7 mouse cellular contexts compared by ENCODE assay signal in the genomic region with DNA sequence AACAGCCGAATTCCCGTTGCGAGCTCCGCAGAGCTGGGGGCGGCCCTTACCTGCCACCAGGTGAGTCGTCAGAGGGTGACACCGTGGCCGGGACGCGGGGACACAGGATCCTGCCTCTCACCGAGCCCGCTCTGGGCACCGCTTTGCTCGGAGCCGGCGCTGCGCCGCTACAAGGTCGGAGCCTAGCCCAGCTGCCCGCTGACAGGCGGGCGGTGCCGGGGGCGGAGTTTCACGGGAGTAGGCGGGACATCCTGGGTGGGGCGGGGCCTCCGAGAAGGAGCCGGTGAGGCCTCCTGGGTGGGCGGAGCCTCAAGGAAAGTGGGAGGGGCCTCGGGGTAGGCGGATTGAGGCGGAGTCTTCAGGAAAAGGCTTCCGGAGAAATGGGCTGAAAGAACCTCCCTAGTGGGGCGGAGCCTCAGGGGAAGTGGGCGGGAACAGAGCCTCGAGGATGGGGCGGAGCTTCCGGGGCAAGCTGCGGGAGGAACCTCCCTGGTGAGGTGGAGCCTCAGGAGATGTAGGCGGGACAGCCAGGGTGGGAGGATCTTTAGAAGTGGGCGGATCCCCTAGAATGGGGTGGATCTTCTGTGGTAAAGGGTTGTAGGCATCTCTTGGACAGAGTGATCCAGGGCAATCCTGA. TPM values are rescaled to one million over a fixed set of nuclear protein-coding genes. Genes with fewer than 3 reads are reported as not detected.
DNase-seq lines count a peak whose midpoint lies in the region; ATAC-seq lines count a peak whose summit lies in the region.

Gene Abcb9 (minus strand): TSS at position 203 of the 637 bp plus-strand sequence.

- H3K27ac ChIP-seq in intestine, embryonic 16.5 days (ENCODE audit: low read length), result no peak within 1 kb of the TSS
- H3K27ac ChIP-seq in midbrain, embryonic 11.5 days (ENCODE audit: low read depth, low read length), result no peak within 1 kb of the TSS

- H3K4me1 ChIP-seq in intestine, embryonic 16.5 days (ENCODE audit: control insufficient read depth, insufficient read depth, low read length), result peaks cover 13% of the 10 kb centered on the region
- H3K4me1 ChIP-seq in midbrain, embryonic 11.5 days (ENCODE audit: control insufficient read depth, insufficient read depth, low read length), result peaks cover 6% of the 10 kb centered on the region

- WGBS in intestine, embryonic 16.5 days, result 3% methylated on average over 42 of the region's 42 CpGs
- 1% methylated on average over 42 of the region's 42 CpGs for WGBS in midbrain, embryonic 11.5 days

- H3K4me3 ChIP-seq in intestine, embryonic 16.5 days (ENCODE audit: low read length), result peak within 1 kb of the TSS; percentile 61
- peak within 1 kb of the TSS; percentile 36 for H3K4me3 ChIP-seq in midbrain, embryonic 11.5 days (ENCODE audit: low read depth, low read length)

- H3K4me2 ChIP-seq in intestine, embryonic 16.5 days (ENCODE audit: low read depth, low read length), result peak within 1 kb of the TSS; percentile 95
- H3K4me2 ChIP-seq in midbrain, embryonic 11.5 days, result peak within 1 kb of the TSS; percentile 68

- peak within 1 kb of the TSS; percentile 69 for H3K9ac ChIP-seq in intestine, embryonic 16.5 days (ENCODE audit: low read depth, low read length)
- H3K9ac ChIP-seq in midbrain, embryonic 11.5 days (ENCODE audit: low read length), result peak within 1 kb of the TSS; percentile 51

- peak; percentile 84 for ATAC-seq in intestine, embryonic 16.5 days
- ATAC-seq in midbrain, embryonic 11.5 days (ENCODE audit: low FRiP score), result peak; percentile 82

- H3K27me3 ChIP-seq in intestine, embryonic 16.5 days (replicated peaks; ENCODE audit: control insufficient read depth, insufficient read depth, low read length), result no peaks in the 10 kb centered on the region
- peaks cover 8% of the 10 kb centered on the region for H3K27me3 ChIP-seq in midbrain, embryonic 11.5 days (ENCODE audit: control insufficient read depth, insufficient read depth, low read length)

- intact Hi-C loops in left cerebral cortex, postnatal 36 days (cut with DNase I), result no loop called here

- H3K9me3 ChIP-seq in intestine, embryonic 16.5 days (ENCODE audit: control insufficient read depth, low read length), result no peaks in the 10 kb centered on the region
- H3K9me3 ChIP-seq in midbrain, embryonic 11.5 days (ENCODE audit: control insufficient read depth, low read length), result no peaks in the 10 kb centered on the region

- H3K36me3 ChIP-seq in intestine, embryonic 16.5 days (ENCODE audit: control insufficient read depth, insufficient read depth, low read length), result no peaks in the 10 kb centered on the region
- no peaks in the 10 kb centered on the region for H3K36me3 ChIP-seq in midbrain, embryonic 11.5 days (ENCODE audit: control insufficient read depth, insufficient read depth, low read length)

- peak; percentile 98 for DNase-seq in adrenal gland, adult 8-10 months
- DNase-seq in embryo, embryonic 9.5 days (ENCODE audit: extremely low spot score), result peak; percentile 98
- DNase-seq in gastrocnemius, postnatal 4 days (ENCODE audit: low spot score in 2 of 2), result peak; percentile 90 to 92
- peak; percentile 95 to 97 for DNase-seq in left cerebral cortex, postnatal 36 days (ENCODE audit: low spot score in 2 of 2)
- DNase-seq in midbrain, embryonic 11.5 days (ENCODE audit: low spot score, missing footprints), result peak; percentile 99
- peak; percentile 98 for DNase-seq in skeletal muscle tissue, adult 2 months (ENCODE audit: low read depth, low spot score)

RNA-seq across cellular contexts. Expression of gene Abcb9, which starts in this region (rescaled TPM):
- 10 to 100 TPM; 11.4 to 21.3 (median 15.4) TPM for total RNA-seq in adrenal gland, adult 8-10 months (2022)
- total RNA-seq in gastrocnemius, postnatal 4 days (2021), result 1 to 10 TPM; 5.2 to 6.1 TPM
- polyA plus RNA-seq in intestine, embryonic 16.5 days (2015; fragmentation: Nextera tagmentation; extraction: Ambion mirVana), result 2.5 and 3.2 TPM in 2 replicates
- total RNA-seq in left cerebral cortex, postnatal 36 days (2021), result 10 to 100 TPM; 55.9 to 57.5 TPM
- 0.62 and 0.71 TPM in 2 replicates for polyA plus RNA-seq in midbrain, embryonic 11.5 days (2014; fragmentation: Nextera tagmentation; extraction: Ambion mirVana)

Comparison
In these comparisons a context has a peak if more than half of its experiments do, and no peak if none do; other contexts are left out.
1. Peak in DNase-seq, ATAC-seq, H3K4me3 ChIP-seq, H3K9ac ChIP-seq and H3K4me2 ChIP-seq in midbrain, embryonic 11.5 days; RNA of the gene not detected or under 1 TPM.